Mouse (Mus musculus): ENCODE data around the gene Ppt1. TPM values are rescaled to one million over a fixed set of nuclear protein-coding genes. Genes with fewer than 3 reads are reported as not detected.
A peak's percentile ranks its signal among the peaks of the same experiment; 100 is the strongest.
"Not testable (repeated sequence)": the region's sequence is repeated elsewhere in the genome, so short reads cannot be mapped to it uniquely, and the experiment has no call there.

The Ppt1 gene
- total RNA-seq (2021), result 68.1 and 70.8 TPM in 2 replicates
- long read RNA-seq, transcript Ppt1-201 (9 exons, 2,381 nt), result major isoform, 39 of 49 reads
- long read RNA-seq, partial matches to known transcripts, result 2 of 49 reads
- long read RNA-seq, other reads (novel, unspliced or antisense), result 6 of 49 reads

- DNase-seq, result peak; percentile 87
These were observed at the start of gene Ppt1 for GRCm38 (mm10) chr4:122835530-122836402. TSS of gene Ppt1 (plus strand) at chr4:122836242.

DNA sequence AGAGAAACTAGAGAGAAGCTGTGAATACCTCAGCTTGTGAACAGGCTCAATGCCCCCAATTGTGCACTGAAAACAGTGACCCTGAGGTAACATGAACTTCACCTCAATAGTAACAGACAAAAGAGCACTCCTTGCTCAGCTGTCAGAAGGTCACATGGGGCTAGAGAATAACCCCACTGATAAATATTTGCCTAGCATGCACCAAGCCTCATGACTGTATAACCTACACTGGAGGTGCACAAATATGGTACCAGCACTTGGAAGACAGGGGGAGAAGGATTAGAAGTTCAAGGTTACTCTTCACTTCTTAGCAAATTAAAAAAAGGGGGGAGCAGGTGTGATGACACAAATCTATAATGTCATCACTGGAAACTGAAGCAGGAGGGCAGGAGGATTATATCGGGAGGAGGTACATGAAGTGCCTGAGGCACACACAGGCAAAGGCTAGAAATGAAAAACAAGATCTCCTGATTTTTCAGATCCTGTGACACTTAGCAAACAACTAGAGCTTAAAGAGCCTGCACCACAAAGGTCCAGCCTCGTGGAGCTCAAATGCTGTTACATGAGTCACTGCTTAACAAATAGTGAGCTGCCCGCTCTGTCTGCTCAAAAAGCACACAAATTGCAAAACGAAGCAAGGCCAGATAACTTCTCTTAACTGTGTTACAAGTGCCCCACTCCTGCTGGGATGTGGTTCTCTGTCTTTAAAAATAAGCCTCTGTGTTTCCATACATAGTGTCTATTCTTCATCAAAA is 46.5 kb upstream of the Ppt1 start:
- DNase-seq, result no peak

DNA sequence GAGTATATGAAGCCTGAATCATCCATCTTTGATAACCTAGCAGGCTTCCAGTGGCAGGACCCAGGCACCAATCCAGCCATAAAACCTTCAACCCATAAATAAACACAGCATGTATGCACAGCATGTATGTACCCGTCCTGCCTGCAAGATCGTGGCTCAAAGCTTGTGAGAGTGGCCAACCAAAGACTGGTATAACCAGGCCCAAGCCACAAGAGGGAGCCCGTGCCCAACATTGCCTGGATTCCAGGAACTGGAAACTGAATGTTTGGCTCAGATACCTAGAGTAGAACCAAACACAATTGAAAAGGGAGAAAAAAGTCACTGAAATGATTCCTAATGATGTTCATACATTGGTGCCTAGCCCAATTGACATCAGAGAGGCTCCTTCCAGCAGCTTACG is 27.9 kb upstream of the Ppt1 start:
- DNase-seq, result peak; percentile 82

DNA sequence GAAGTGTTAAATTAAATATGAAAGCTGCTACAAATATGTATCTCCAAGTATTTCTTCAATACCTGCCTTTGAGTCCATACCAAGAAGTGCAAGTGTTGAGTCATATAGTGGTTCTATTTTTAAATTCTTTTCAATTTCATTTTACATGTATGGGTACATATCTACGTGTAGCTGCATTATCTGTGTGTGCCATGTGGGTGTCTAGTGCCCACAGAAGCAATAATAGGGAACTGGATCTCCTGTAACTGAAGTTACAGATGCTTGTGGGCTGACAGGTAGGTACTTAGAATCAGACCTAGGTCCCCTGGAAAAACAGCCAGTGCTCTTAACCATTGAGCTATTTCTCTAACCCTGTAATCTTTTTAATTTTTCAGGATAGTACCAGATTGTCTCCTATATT is 24.9 kb upstream of the Ppt1 start:
- DNase-seq, result no peak

DNA sequence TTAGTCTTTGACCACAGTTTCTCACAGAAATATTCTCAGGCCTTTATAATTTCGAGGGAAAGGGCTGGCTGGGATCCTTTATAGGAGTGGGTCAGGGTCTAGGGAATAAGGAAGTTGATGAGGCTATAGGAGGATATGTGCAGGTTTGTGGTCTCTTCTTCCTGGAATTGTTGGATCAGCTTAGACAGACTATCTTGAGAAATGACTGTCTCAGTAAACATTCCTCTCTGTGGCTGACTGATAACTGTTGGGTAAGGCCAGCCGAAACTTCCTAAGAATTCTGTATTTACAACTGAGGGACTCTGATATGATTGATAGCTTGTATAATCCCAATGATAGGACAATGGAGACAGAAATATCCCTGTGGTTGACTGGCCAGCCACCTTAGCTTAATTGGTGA is 24.2 kb upstream of the Ppt1 start:
- no peak for DNase-seq

DNA sequence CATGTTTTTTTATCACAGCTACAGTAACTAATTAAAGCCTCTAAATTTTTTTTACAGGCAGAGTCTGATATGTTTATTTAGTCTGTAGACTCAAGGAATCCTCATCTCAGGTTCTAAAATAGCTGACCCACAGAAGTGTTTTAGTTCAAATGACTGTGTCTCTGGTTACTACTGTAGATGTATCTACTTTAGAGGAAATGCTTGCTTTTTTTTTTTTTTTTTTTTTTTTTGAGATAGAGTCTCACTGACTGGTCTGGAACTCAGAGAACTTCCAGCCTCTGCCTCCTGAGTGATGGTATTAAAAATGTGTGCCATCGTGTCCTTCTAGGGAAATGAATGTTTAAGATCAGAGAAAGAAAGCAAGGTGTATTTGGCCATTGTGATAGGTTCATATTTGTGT is 19.8 kb upstream of the Ppt1 start:
- no peak for DNase-seq

DNA sequence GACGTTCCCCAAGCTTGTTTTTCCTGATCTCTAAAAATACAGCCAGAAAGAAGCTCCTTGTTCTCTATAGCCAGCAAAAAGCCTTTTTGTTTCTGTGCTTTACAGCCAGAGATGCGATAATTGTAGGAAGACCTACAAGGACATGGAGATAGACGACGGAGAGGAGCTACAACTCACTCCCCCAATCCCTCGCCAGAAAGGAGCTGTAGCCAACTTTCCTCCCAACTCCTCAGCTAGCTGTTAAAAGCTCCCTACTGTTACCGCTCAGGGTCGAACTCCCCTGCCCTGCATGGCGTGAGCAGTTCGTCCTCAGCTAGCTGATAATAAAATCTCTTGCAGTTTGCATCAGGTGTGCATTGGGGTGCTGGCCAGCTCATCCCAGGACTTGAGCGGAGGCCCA is 15.1 kb upstream of the Ppt1 start:
- DNase-seq, result not testable (repeated sequence)

GRCm38 (mm10) chr4:122827651-122828050 is 8.4 kb upstream of the Ppt1 start:
- no peak for DNase-seq

- no peak for DNase-seq
These were observed 6.7 kb upstream of the Ppt1 start for GRCm38 (mm10) chr4:122829339-122829738.

DNA sequence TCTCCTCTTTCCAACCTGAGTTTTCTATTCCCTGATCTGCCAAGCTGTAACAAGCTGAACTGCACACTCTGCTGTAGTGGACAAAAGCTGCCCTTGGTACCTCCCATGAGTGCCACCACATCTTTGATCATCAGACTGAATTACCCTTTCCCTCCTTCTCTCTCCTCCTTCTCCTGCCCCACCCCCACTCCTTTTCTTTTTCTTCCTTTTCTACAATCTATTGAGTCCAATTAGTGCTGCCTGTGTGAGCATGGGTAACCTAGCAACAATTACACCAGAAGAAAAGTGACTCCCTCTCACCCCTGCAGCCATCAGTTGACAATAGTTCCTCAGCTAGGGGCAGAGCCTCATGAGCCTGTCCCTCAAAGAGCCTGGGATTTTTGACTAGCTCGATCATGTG is 4.2 kb upstream of the Ppt1 start:
- no peak for DNase-seq

DNA sequence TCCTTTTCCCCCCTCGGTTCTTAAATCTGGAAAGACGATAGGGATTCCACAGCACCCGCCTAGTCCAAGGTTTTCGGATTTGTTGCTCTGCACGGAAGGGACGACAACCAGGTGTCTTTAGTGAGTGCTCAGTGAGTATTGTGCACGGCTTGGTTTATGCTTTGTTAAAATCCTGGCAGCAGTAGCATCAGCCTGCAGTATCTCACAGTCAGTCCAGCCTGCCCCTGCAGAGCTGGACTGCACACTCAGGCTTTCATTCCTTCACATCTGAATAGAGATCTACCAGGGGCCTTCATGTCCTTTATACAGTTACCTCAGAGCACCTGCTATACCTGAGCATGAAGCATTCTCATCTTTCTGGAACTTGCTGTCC is 347 bp downstream of the Ppt1 start:
- no peak for DNase-seq

DNA sequence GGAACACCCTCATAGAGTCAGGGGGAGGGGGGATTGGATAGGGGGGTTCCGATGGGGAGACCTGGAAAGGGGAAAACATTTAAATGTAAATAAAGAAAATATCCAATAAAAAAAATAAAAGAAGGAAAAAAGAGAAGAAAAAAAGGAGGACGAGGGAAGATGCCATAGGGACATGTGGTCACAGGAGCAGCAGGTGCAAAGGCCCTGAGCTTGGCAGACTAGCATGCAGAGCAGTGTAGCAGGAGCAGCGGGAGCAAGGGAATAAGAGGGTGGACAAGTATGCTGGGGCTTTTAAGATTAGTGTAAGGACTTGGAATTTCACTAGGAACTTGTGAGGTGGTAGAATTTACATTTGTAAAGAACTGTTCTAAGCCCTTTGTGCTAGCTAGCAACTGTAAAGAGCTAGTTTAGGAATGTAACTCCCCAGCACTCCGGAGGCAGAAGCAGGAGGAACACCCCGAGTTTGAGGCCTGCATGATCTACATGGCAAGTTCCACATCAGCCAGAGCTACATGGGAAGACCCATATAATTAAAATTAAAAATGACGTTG is 1.2 kb downstream of the Ppt1 start:
- no peak for DNase-seq

DNA sequence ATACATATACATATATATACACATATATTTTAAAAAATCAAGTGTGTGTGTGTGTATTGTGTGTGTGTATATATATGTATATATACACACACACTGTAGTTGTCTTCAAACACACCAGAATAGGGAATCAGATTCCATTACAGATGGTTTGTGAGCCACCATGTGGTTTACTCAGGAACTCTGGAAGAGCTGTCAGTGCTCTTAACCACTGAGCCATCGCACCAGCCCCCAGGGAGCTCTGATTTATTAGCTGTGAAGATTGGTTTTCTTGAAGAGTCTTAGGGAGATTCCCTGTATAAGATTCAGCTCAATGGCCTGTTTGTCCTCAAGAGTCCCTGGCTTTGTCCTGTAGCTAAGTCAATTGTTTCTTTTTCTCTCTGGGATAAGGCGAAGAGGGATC is 2.0 kb downstream of the Ppt1 start:
- no peak for DNase-seq

DNA sequence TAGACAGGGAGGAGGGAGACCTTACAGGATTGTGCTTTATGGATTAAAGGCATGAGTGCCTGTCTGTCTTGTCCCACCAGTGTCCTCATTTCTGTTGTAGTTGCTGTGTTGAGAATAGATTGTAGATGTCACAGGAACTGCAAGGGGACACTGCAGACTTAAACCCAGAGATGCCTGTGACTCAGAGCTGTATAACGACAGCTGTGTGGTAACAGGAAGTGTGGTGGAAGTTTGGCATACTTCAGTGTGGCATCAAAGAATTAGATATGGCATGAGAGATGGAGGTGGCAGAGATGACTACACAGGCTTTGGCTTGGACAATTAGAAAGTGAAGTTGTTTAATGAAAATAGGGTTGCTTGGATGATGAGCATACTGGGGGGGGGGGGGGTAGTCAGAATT is 2.4 kb downstream of the Ppt1 start:
- no peak for DNase-seq

- no peak for DNase-seq
These were observed 12.1 kb downstream of the Ppt1 start for GRCm38 (mm10) chr4:122848150-122848621.

- DNase-seq, result no peak
These were observed 15.5 kb downstream of the Ppt1 start for GRCm38 (mm10) chr4:122851535-122851934.

DNA sequence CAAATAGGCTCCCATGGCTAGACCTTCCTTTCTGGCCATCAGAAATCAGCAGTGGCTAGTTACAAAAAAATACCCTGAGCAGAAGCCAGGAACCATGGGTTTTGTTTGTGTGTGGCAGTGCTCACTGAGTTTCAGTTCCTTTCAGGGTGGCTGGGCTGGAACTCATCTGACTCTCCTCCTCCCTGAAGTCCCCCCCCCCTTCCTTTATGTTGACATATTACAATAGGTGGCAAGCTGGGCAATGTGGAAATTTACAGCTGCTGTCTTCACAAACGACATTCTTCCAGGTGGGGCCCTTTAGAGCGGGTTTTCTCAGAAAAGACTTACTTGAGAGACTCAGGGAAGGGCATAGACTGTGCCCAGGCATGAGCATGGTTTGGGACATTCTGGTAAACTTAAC is 17.6 kb downstream of the Ppt1 start:
- no peak for DNase-seq

GRCm38 (mm10) chr4:122854770-122855169 is 18.7 kb downstream of the Ppt1 start:
- no peak for DNase-seq

DNA sequence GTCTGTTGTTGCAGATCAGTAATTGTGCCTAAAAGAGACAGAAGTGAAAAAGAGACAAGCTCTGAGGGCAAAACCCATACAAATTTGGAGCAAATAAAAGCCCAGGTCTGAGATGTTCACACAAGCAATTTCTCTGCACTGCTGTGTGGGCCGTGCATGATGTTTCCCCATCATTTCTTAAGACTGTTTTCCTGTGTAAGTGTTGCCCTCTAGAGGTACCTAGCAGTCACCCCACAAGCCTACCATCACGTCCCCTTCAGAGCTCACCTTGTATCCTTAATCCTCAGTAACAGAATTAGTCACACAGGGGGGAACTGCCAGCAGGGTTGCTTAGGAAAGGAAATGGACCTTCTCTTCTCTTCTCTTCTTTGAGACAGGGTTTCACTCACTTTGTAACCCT is 21.9 kb downstream of the Ppt1 start:
- DNase-seq, result no peak

DNA sequence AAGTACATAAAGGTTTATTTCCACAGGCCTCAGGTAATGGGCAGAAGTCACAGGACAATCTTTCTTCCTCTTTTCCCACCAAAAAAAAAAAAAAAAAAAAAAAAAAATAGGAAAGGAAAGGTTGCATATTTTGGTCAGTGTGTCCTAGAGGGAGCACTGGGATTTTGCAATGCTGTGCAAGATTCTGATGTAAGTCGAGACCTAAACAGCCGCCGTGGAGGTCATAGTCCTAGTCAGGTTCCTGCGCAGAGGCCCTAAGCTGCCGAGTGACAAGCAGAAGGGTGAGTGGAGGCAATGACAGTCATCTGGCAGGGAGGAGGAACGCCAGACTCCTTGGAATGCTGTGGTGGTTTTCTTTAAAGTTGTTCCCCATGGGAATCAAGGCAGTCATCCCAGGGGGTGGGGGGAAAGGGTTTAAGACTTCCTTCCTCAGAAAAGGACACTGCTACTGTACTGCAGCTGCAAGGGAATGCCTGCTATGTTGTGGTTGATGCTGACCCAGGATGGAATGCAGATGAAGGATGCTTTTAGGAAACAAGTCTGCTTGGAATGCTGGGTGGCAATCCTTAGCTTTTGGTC is 23.1 kb downstream of the Ppt1 start:
- no peak for DNase-seq

GRCm38 (mm10) chr4:122861836-122862235 is 25.8 kb downstream of the Ppt1 start:
- no peak for DNase-seq

DNA sequence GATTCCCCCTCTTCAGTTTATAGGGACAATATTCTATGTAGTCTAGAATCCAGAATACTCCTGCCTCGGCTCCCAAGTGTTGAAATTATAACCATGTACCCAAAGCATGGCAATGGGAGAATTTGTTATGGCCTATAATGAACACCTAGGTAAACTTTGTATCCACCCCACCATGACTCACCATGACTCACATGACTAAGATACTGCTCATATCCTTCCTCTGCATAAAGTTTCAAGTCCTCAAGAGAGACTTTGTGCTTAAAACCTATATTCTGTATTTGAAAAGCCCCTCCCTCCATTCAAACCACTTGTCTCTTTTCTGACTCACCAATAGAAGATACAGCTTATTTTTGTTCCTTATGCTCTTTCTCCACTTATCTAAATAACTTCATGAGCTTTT is 32.0 kb downstream of the Ppt1 start:
- no peak for DNase-seq

GRCm38 (mm10) chr4:122870027-122870426 is 34.0 kb downstream of the Ppt1 start:
- DNase-seq, result peak; percentile 12

Data from adrenal gland, postnatal 25 days (tissue).